ENCODE assay signal across 1 mouse cellular context in the genomic region with DNA sequence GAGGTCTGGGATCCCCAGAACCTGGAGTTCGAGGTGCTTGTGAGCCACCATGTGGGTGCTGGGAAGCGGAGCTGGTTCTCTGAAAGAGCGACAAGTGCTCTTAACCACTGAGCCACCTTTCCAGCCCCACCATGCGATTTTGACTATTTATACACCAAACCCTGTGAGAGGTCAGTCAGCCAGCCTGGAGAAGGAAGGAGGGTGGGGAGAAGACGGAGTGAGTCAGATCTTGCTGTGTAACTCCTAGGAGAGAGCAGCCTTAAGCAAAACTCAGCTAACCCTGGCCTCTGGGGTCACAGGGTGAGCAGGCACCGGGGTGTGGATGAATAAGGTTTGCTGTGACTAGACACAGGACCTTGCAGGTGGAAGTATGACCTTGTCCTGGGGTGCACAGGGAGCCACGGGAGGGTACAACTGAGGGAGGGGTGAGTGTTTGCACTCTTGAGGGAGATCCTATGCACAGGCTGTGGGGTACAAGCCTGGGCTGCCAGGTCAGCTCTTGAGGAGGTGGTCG.
TF ChIP-seq lines count a peak whose summit lies in the region.

No protein-coding gene starts in this region.

TF ChIP-seq in CH12.LX, 34 proteins besides CTCF, POLR2A, EP300 and RAD21 (continued from another document):
- TF ChIP-seq MYC (IDR thresholded peaks at IDR 0.05; ENCODE audit: low read depth, low read length): no peak
- TF ChIP-seq HCFC1 (IDR thresholded peaks at IDR 0.05; ENCODE audit: low read depth, low read length): no peak
- TF ChIP-seq GABPA (IDR thresholded peaks at IDR 0.05; ENCODE audit: insufficient replicate concordance, low read depth, low read length): no peak
- TF ChIP-seq CHD1 (IDR thresholded peaks at IDR 0.05; ENCODE audit: low read depth, low read length): no peak
- no peak for TF ChIP-seq MEF2A (IDR thresholded peaks at IDR 0.05; ENCODE audit: borderline replicate concordance, low read depth, low read length)
- no peak for TF ChIP-seq UBTF (IDR thresholded peaks at IDR 0.05; ENCODE audit: low read depth, low read length)
- no peak for TF ChIP-seq BHLHE40 (IDR thresholded peaks at IDR 0.05; ENCODE audit: low read depth, low read length)
- TF ChIP-seq TBP (conservative IDR thresholded peaks at IDR 0.05; ENCODE audit: low read depth, low read length): no peak
- no peak for TF ChIP-seq SIN3A (IDR thresholded peaks at IDR 0.05; ENCODE audit: low read length)
- no peak for TF ChIP-seq ZNF384 (IDR thresholded peaks at IDR 0.05; ENCODE audit: low read depth, low read length)
- TF ChIP-seq MAX (IDR thresholded peaks at IDR 0.05; ENCODE audit: low read length): no peak
- TF ChIP-seq JUN (IDR thresholded peaks at IDR 0.05; ENCODE audit: insufficient read depth, low read depth, low read length): no peak
- no peak for TF ChIP-seq JUND (conservative IDR thresholded peaks at IDR 0.05; ENCODE audit: low read depth, low read length)
- no peak for TF ChIP-seq ZKSCAN1 (IDR thresholded peaks at IDR 0.05; ENCODE audit: borderline replicate concordance, low read depth, low read length)
- no peak for TF ChIP-seq ELF1 (IDR thresholded peaks at IDR 0.05; ENCODE audit: low read depth, low read length)
